Mouse (Mus musculus) limb, embryonic 11.5 days (tissue): ENCODE measurements around the gene Ifnl3. TPM values are rescaled to one million over a fixed set of nuclear protein-coding genes. Genes with fewer than 3 reads are reported as not detected.
"Not testable (repeated sequence)": the region's sequence is repeated elsewhere in the genome, so short reads cannot be mapped to it uniquely, and the experiment has no call there.

Source experiments
- ATAC-seq: fragments of 200-750 bp; cut with Nextera tagmentation; 2 replicates; pipeline ENCODE4 v1.8.0; 2017; ENCODE audit warnings: low read depth; ENCODE audit not compliant: insufficient number of reproducible peaks, low FRiP score, low TSS enrichment
- DNase-seq: peaks from one replicate; pipeline ENCODE4 v3.0.0-alpha.2; 2015; ENCODE audit warnings: low spot score
- H3K27ac ChIP-seq: fragments of 300-500 bp; sonication (generic); replicated peaks from 2 replicates; pipeline ENCODE4 v1.5.1; 2014; ENCODE audit warnings: low read depth, mild to moderate bottlenecking, low read length
- H3K27me3 ChIP-seq: fragments of 300-500 bp; sonication (generic); 2 replicates; pipeline ENCODE4 v1.6.1; 2014; ENCODE audit warnings: mild to moderate bottlenecking, low read length, mixed read lengths; ENCODE audit not compliant: control insufficient read depth, insufficient read depth
- H3K36me3 ChIP-seq: fragments of 300-500 bp; sonication (generic); 2 replicates; pipeline ENCODE4 v1.6.1; 2014; ENCODE audit warnings: mild to moderate bottlenecking, low read length, moderate library complexity, mixed read lengths; ENCODE audit not compliant: control insufficient read depth, insufficient read depth
- H3K4me1 ChIP-seq: fragments of 300-500 bp; sonication (generic); 2 replicates; pipeline ENCODE4 v1.6.1; 2014; ENCODE audit warnings: low read length, mixed read lengths; ENCODE audit not compliant: control insufficient read depth, insufficient read depth
- H3K4me2 ChIP-seq: fragments of 300-500 bp; sonication (generic); 2 replicates; pipeline ENCODE4 v1.6.1; 2014; ENCODE audit warnings: low read depth, mild to moderate bottlenecking, moderate library complexity; ENCODE audit not compliant: severe bottlenecking
- H3K4me3 ChIP-seq: fragments of 300-500 bp; sonication (generic); 2 replicates; pipeline ENCODE4 v1.5.1; 2014; ENCODE audit warnings: low read depth, low read length
- H3K9ac ChIP-seq: fragments of 300-500 bp; sonication (generic); 2 replicates; pipeline ENCODE4 v1.6.1; 2014; ENCODE audit warnings: mild to moderate bottlenecking, low read length
- H3K9me3 ChIP-seq: fragments of 300-500 bp; sonication (generic); 2 replicates; pipeline ENCODE4 v1.6.1; 2016; ENCODE audit warnings: low read length; ENCODE audit not compliant: control insufficient read depth
- WGBS: fragments of 180-500 bp; shearing (Covaris S2); extraction: QIAGEN DNeasy Blood & Tissue Kit; methylation state at CpG from one replicate; pipeline ENCODE4 v1.1.7; 2014; 5-methylcytosine and 5-hydroxymethylcytosine counted together
- polyA plus RNA-seq: library from polyadenylated mRNA; unstranded; fragments of >200 nt; fragmentation: Nextera tagmentation; extraction: Ambion mirVana; gene quantifications from 2 replicates; pipeline ENCODE4 v1.2.1, GENCODE M21; 2014

Ifnl3 gene
- polyA plus RNA-seq, result not detected in 2 replicates

GRCm38 (mm10) chr7:28522536-28522935 lies at the start of gene Ifnl3:
TSS of gene Ifnl3 (plus strand) at chr7:28522836.
- not testable (repeated sequence) for H3K9ac ChIP-seq, H3K4me2 ChIP-seq, DNase-seq, H3K4me3 ChIP-seq, H3K27me3 ChIP-seq, H3K36me3 ChIP-seq, H3K9me3 ChIP-seq, ATAC-seq, H3K27ac ChIP-seq, H3K4me1 ChIP-seq
- WGBS, result 64% methylated on average over 5 of the region's 6 CpGs

GRCm38 (mm10) chr7:28476191-28476590 lies 46.4 kb upstream of the Ifnl3 start:
- Histone ChIP-seq H3K36me3 (no peaks in the 10 kb centered on the region), H3K4me3 (no peak overlapping the region), H3K4me1 (0 out of 2 replicates have a peak, but pooled peaks cover 3% of the 10 kb centered on the region), H3K9ac (no peak overlapping the region), H3K27me3 (no peaks in the 10 kb centered on the region), H3K9me3 (no peaks in the 10 kb centered on the region), H3K27ac (no peak overlapping the region), H3K4me2 (no peak overlapping the region)
- WGBS, result 87% methylated on average over 6 of the region's 6 CpGs
- ATAC-seq (no peak), DNase-seq (no peak)

GRCm38 (mm10) chr7:28477363-28477762 lies 45.3 kb upstream of the Ifnl3 start:
- no peaks in the 10 kb centered on the region for H3K27me3 ChIP-seq
- H3K4me3 ChIP-seq, result no peak overlapping the region
- H3K4me1 ChIP-seq, result 0 out of 2 replicates have a peak, but pooled peaks cover 3% of the 10 kb centered on the region
- no peak for DNase-seq
- ATAC-seq, result no peak
- H3K27ac ChIP-seq, result no peak overlapping the region
- H3K9ac ChIP-seq, result no peak overlapping the region
- H3K9me3 ChIP-seq, result no peaks in the 10 kb centered on the region
- H3K36me3 ChIP-seq, result no peaks in the 10 kb centered on the region
- WGBS, result 90% methylated on average over 5 of the region's 5 CpGs
- no peak overlapping the region for H3K4me2 ChIP-seq

- no peak overlapping the region for H3K4me3 ChIP-seq
- ATAC-seq, result no peak
- 7% methylated on average over 8 of the region's 8 CpGs for WGBS
Observed at GRCm38 (mm10) chr7:28478854-28479253, 43.8 kb upstream of the Ifnl3 start.

GRCm38 (mm10) chr7:28482854-28483253 lies 39.8 kb upstream of the Ifnl3 start:
- no peak overlapping the region for H3K4me2 ChIP-seq
- WGBS, result 83% methylated on average over 11 of the region's 11 CpGs
- ATAC-seq (no peak), DNase-seq (no peak)
- no peak overlapping the region for H3K4me3 ChIP-seq
- H3K9me3 ChIP-seq, result no peaks in the 10 kb centered on the region
- no peak overlapping the region for H3K27ac ChIP-seq
- H3K4me1 ChIP-seq, result 0 out of 2 replicates have a peak, but pooled peaks cover 3% of the 10 kb centered on the region
- H3K27me3 ChIP-seq, result no peaks in the 10 kb centered on the region
- no peaks in the 10 kb centered on the region for H3K36me3 ChIP-seq
- no peak overlapping the region for H3K9ac ChIP-seq

More at GRCm38 (mm10) chr7:28478854-28479253, 43.8 kb upstream of the Ifnl3 start:
- H3K9ac ChIP-seq, result no peak overlapping the region
- H3K36me3 ChIP-seq, result no peaks in the 10 kb centered on the region
- H3K27ac ChIP-seq, result no peak overlapping the region
- H3K4me2 ChIP-seq, result no peak overlapping the region
- 0 out of 2 replicates have a peak, but pooled peaks cover 3% of the 10 kb centered on the region for H3K4me1 ChIP-seq
- no peaks in the 10 kb centered on the region for H3K9me3 ChIP-seq
- DNase-seq, result peak; percentile 48
- H3K27me3 ChIP-seq, result no peaks in the 10 kb centered on the region

- 24% methylated on average over 4 of the region's 4 CpGs for WGBS
- Histone ChIP-seq H3K4me3 (no peak overlapping the region), H3K4me2 (no peak overlapping the region), H3K9me3 (no peaks in the 10 kb centered on the region), H3K36me3 (no peaks in the 10 kb centered on the region), H3K9ac (no peak overlapping the region), H3K4me1 (0 out of 2 replicates have a peak, but pooled peaks cover 5% of the 10 kb centered on the region), H3K27me3 (no peaks in the 10 kb centered on the region), H3K27ac (no peak overlapping the region)
- DNase-seq (no peak), ATAC-seq (no peak)
Observed at GRCm38 (mm10) chr7:28484192-28484591, 38.4 kb upstream of the Ifnl3 start.

GRCm38 (mm10) chr7:28488030-28488491 lies 34.6 kb upstream of the Ifnl3 start:
- Histone ChIP-seq H3K4me3 (no peak overlapping the region), H3K9ac (no peak overlapping the region), H3K4me1 (0 out of 2 replicates have a peak, but pooled peaks cover 5% of the 10 kb centered on the region), H3K9me3 (no peaks in the 10 kb centered on the region), H3K27ac (no peak overlapping the region), H3K27me3 (no peaks in the 10 kb centered on the region), H3K36me3 (no peaks in the 10 kb centered on the region), H3K4me2 (peak overlapping the region; percentile 35)
- DNase-seq (peak; percentile 43), ATAC-seq (no peak)
- 7% methylated on average over 16 of the region's 16 CpGs for WGBS

- H3K4me3 ChIP-seq, result no peak overlapping the region
- no peaks in the 10 kb centered on the region for H3K36me3 ChIP-seq
- H3K4me2 ChIP-seq, result no peak overlapping the region
- 0 out of 2 replicates have a peak, but pooled peaks cover 5% of the 10 kb centered on the region for H3K4me1 ChIP-seq
- 4% methylated on average over 10 of the region's 10 CpGs for WGBS
- no peak overlapping the region for H3K9ac ChIP-seq
- no peaks in the 10 kb centered on the region for H3K9me3 ChIP-seq
- ATAC-seq (no peak), DNase-seq (peak; percentile 68)
- no peak overlapping the region for H3K27ac ChIP-seq
- H3K27me3 ChIP-seq, result no peaks in the 10 kb centered on the region
Observed at GRCm38 (mm10) chr7:28490410-28490809, 32.2 kb upstream of the Ifnl3 start.

GRCm38 (mm10) chr7:28490903-28491302 lies 31.7 kb upstream of the Ifnl3 start:
- H3K9ac ChIP-seq, result no peak overlapping the region
- no peak for ATAC-seq
- no peak overlapping the region for H3K4me3 ChIP-seq

More at GRCm38 (mm10) chr7:28490903-28491302, 31.7 kb upstream of the Ifnl3 start:
- WGBS, result 29% methylated on average over 14 of the region's 14 CpGs
- no peaks in the 10 kb centered on the region for H3K9me3 ChIP-seq
- no peaks in the 10 kb centered on the region for H3K27me3 ChIP-seq
- H3K36me3 ChIP-seq, result no peaks in the 10 kb centered on the region
- no peak for DNase-seq
- 0 out of 2 replicates have a peak, but pooled peaks cover 5% of the 10 kb centered on the region for H3K4me1 ChIP-seq
- H3K4me2 ChIP-seq, result no peak overlapping the region
- H3K27ac ChIP-seq, result no peak overlapping the region
